Mouse (Mus musculus): ENCODE measurements at regions not wholly inside any gene's neighbourhood (a gene's known extent, or its start where the extent isn't known, plus 50 kb on each side); places are given as distances from the start of the nearest gene placed in this dataset.

GRCm38 (mm10) chr16:78170627-78171605 lies 130.4 kb upstream of the Cxadr start:
- ATAC-seq (replicated peaks; ENCODE audit: low FRiP score, low read depth) = no peak

DNA sequence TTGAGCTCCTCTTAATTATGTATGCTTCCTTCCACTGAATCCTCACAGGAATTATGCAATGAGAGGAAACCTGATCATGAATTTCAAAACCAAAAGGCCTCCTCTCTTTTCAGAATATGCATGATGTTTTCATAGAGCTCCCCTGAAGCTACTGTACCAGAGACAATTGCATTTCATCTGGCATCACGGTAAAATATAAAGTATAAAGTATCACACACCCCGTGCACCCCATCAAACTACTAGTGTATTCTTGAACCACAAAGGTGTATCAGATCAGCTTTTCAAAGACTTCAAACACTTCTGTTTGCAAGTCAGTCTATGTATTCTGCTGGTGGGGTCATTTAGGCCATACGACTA lies 144.4 kb upstream of the Cxadr start:
- H3K9me3 ChIP-seq (replicated peaks; ENCODE audit: low read length) = no peaks in the 10 kb centered on the region
- DNase-seq (ENCODE audit: low spot score) (no peak), ATAC-seq (replicated peaks; ENCODE audit: low FRiP score, low read depth) (no peak)
- no peak for TF ChIP-seq CTCF (IDR thresholded peaks at IDR 0.05; ENCODE audit: low read depth)
- no peak overlapping the region for H3K9ac ChIP-seq (ENCODE audit: low read depth, low read length)
- H3K4me2 ChIP-seq (ENCODE audit: low read length) = no peak overlapping the region
- H3K27ac ChIP-seq = no peak overlapping the region
- WGBS = 75% methylated on average over 3 of the region's 3 CpGs
- H3K27me3 ChIP-seq (ENCODE audit: insufficient read depth, low read length) = no peaks in the 10 kb centered on the region
- no peaks in the 10 kb centered on the region for H3K4me1 ChIP-seq (replicated peaks; ENCODE audit: insufficient read depth, low read length)
- H3K36me3 ChIP-seq (ENCODE audit: insufficient read depth, low read length) = no peaks in the 10 kb centered on the region
- no peak overlapping the region for H3K4me3 ChIP-seq (replicated peaks; ENCODE audit: low read depth, low read length)

More at GRCm38 (mm10) chr16:78170627-78171605, 130.4 kb upstream of the Cxadr start:
- Histone ChIP-seq H3K4me3 (replicated peaks; ENCODE audit: low read depth, low read length) (no peak overlapping the region), H3K36me3 (ENCODE audit: insufficient read depth, low read length) (no peaks in the 10 kb centered on the region), H3K27me3 (ENCODE audit: insufficient read depth, low read length) (no peaks in the 10 kb centered on the region), H3K9me3 (replicated peaks; ENCODE audit: low read length) (no peaks in the 10 kb centered on the region), H3K4me1 (replicated peaks; ENCODE audit: insufficient read depth, low read length) (no peaks in the 10 kb centered on the region), H3K4me2 (ENCODE audit: low read length) (no peak overlapping the region), H3K9ac (ENCODE audit: low read depth, low read length) (no peak overlapping the region), H3K27ac (no peak overlapping the region)
- 77% methylated on average over 9 of the region's 9 CpGs for WGBS
- TF ChIP-seq CTCF (IDR thresholded peaks at IDR 0.05; ENCODE audit: low read depth) = no peak
- no peak for DNase-seq (ENCODE audit: low spot score)

DNA sequence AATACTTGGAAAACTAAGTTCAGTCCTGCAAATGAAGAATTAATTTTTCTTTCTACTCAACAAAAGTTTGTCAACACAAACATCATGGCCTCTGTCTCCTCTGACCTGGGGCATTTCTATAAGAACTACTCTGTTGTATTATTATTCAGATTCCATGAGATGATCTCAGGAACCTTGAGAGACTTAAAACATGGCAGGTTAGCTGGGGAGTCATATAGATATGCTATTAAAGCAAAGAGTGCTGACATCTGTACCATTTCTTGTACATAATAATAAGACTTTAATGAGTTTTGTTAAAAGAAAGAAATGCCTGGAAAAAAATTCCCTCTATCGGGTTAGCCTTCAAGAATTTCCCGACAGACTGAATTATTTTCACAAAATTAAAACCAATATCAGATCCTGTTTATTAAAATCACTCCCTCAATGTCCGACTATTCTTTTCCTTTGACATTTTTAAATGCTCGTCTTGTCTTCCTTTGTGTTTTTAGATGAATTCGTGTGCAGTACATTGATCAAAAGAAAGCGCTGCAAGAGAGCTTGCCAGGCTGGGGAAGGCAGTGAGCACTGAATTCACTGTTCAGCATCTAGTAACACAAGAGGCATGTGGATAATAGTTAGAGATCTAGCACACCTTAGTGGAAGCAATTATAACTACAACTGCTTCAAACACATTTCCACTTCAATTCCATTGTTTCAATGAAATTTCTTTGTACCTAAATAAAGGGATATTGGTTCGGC lies 145.0 kb upstream of the Cxadr start:
- H3K4me3 ChIP-seq (replicated peaks; ENCODE audit: low read depth, low read length) = no peak overlapping the region
- H3K9ac ChIP-seq (ENCODE audit: low read depth, low read length) = no peak overlapping the region
- no peaks in the 10 kb centered on the region for H3K27me3 ChIP-seq (ENCODE audit: insufficient read depth, low read length)
- no peak overlapping the region for H3K27ac ChIP-seq
- DNase-seq (ENCODE audit: low spot score) = peak; percentile 91
- no peaks in the 10 kb centered on the region for H3K4me1 ChIP-seq (replicated peaks; ENCODE audit: insufficient read depth, low read length)
- no peaks in the 10 kb centered on the region for H3K36me3 ChIP-seq (ENCODE audit: insufficient read depth, low read length)
- ATAC-seq (replicated peaks; ENCODE audit: low FRiP score, low read depth) = 0 out of 2 replicates have a peak, but pooled peaks have one; percentile 61
- no peaks in the 10 kb centered on the region for H3K9me3 ChIP-seq (replicated peaks; ENCODE audit: low read length)
- TF ChIP-seq CTCF (IDR thresholded peaks at IDR 0.05; ENCODE audit: low read depth) = peak; percentile 75
- H3K4me2 ChIP-seq (ENCODE audit: low read length) = no peak overlapping the region
- 28% methylated on average over 7 of the region's 7 CpGs for WGBS

DNA sequence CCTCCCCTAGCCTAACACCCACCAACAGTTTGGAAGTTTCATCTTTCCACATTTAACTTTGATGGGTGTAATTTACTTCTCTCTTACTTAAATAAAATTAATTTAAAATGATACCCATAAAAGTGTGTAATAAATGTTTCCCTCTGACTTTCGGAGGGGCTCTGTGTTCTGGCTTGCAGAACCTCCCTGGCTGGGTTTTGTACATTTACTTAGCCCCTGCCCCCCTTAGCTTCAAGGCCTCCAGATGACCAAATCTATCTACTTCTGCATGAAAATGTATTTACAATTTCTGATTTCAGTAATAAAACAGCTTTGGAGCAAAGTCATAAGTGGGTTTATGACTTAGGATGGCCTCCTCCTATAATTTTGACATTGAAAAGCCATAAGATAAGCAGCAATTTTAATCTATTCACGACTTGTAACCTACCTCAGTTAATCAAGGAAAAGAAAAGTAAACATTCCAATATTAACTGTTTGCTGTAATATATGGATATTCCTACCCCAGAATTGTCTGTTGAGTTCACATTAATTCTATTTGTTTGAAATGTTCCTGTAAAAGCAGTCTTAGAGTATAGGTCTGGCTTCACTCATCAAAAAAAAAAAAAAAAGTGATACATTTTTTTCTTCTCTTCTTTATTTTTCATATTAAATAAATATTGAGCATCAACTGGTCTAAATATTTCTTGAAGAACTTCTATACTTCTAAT lies 147.2 kb upstream of the Cxadr start:
- DNase-seq (ENCODE audit: low spot score) (no peak), ATAC-seq (replicated peaks; ENCODE audit: low FRiP score, low read depth) (no peak)
- Histone ChIP-seq H3K9ac (ENCODE audit: low read depth, low read length) (no peak overlapping the region), H3K27me3 (ENCODE audit: insufficient read depth, low read length) (no peaks in the 10 kb centered on the region), H3K4me3 (replicated peaks; ENCODE audit: low read depth, low read length) (no peak overlapping the region), H3K4me2 (ENCODE audit: low read length) (no peak overlapping the region), H3K36me3 (ENCODE audit: insufficient read depth, low read length) (no peaks in the 10 kb centered on the region), H3K4me1 (replicated peaks; ENCODE audit: insufficient read depth, low read length) (no peaks in the 10 kb centered on the region), H3K9me3 (replicated peaks; ENCODE audit: low read length) (no peaks in the 10 kb centered on the region), H3K27ac (no peak overlapping the region)
- no peak for TF ChIP-seq CTCF (IDR thresholded peaks at IDR 0.05; ENCODE audit: low read depth)
- 48% methylated on average over 2 of the region's 2 CpGs for WGBS

DNA sequence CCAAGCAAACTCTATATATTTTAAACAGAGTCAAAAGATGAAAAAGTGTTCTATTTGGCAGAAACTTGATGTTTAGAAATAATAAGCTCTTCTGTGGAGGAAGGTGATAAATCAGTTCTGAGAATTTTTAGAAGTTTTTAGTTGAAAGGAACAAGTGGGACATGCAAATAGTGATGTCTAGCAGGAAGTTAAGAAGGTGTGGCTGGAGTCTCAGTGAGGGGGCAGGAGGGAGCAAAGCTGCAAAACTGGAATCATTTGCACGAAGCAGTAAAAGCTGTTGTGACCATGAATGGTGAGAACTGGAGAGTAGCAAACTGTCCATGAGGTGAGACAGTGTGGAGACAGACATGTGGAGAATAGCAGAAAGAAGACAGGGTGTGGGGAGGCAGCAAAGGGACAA lies 157.1 kb upstream of the Cxadr start:
- DNase-seq (ENCODE audit: low spot score) (no peak), ATAC-seq (replicated peaks; ENCODE audit: low FRiP score, low read depth) (no peak)
- Histone ChIP-seq H3K4me3 (replicated peaks; ENCODE audit: low read depth, low read length) (no peak overlapping the region), H3K36me3 (ENCODE audit: insufficient read depth, low read length) (no peaks in the 10 kb centered on the region), H3K4me1 (replicated peaks; ENCODE audit: insufficient read depth, low read length) (no peaks in the 10 kb centered on the region), H3K9ac (ENCODE audit: low read depth, low read length) (no peak overlapping the region), H3K27me3 (ENCODE audit: insufficient read depth, low read length) (no peaks in the 10 kb centered on the region), H3K4me2 (ENCODE audit: low read length) (no peak overlapping the region), H3K27ac (no peak overlapping the region), H3K9me3 (replicated peaks; ENCODE audit: low read length) (no peaks in the 10 kb centered on the region)
- TF ChIP-seq CTCF (IDR thresholded peaks at IDR 0.05; ENCODE audit: low read depth) = no peak
- 46% methylated on average over 1 of the region's 1 CpGs for WGBS

- H3K9ac ChIP-seq (ENCODE audit: low read depth, low read length) = no peak overlapping the region
- WGBS = 71% methylated on average over 5 of the region's 5 CpGs
- no peak overlapping the region for H3K4me3 ChIP-seq (replicated peaks; ENCODE audit: low read depth, low read length)
- H3K4me1 ChIP-seq (replicated peaks; ENCODE audit: insufficient read depth, low read length) = no peaks in the 10 kb centered on the region
- no peak for DNase-seq (ENCODE audit: low spot score)
- no peaks in the 10 kb centered on the region for H3K27me3 ChIP-seq (ENCODE audit: insufficient read depth, low read length)
- no peaks in the 10 kb centered on the region for H3K36me3 ChIP-seq (ENCODE audit: insufficient read depth, low read length)
- no peak for TF ChIP-seq CTCF (IDR thresholded peaks at IDR 0.05; ENCODE audit: low read depth)
- no peak for ATAC-seq (replicated peaks; ENCODE audit: low FRiP score, low read depth)
- no peak overlapping the region for H3K4me2 ChIP-seq (ENCODE audit: low read length)
- no peak overlapping the region for H3K27ac ChIP-seq
- no peaks in the 10 kb centered on the region for H3K9me3 ChIP-seq (replicated peaks; ENCODE audit: low read length)
These were observed 165.8 kb upstream of the Cxadr start for GRCm38 (mm10) chr16:78135501-78135900.

Measured in kidney, postnatal 0 days (tissue).